ENCODE assay signal across 8 mouse cellular contexts in genomic region chr10:37357304-37358060, GRCm38 (mm10).
DNase-seq lines count a peak whose midpoint lies in the region; ATAC-seq lines count a peak whose summit lies in the region.

No protein-coding gene starts in this region.

- no peaks in the 10 kb centered on the region for H3K27me3 ChIP-seq in kidney, embryonic 15.5 days
- no peaks in the 10 kb centered on the region for H3K27me3 ChIP-seq in hindbrain, embryonic 13.5 days
- no peaks in the 10 kb centered on the region for H3K27me3 ChIP-seq in limb, embryonic 12.5 days
- no peaks in the 10 kb centered on the region for H3K27me3 ChIP-seq in stomach, embryonic 14.5 days (ENCODE audit: control insufficient read depth, insufficient read depth, low read length)

- peaks cover 8% of the 10 kb centered on the region; the same call in 1 of the 2 replicates for H3K4me1 ChIP-seq in kidney, embryonic 15.5 days
- peaks cover 9% of the 10 kb centered on the region for H3K4me1 ChIP-seq in hindbrain, embryonic 13.5 days (replicated peaks)
- peaks cover 22% of the 10 kb centered on the region for H3K4me1 ChIP-seq in limb, embryonic 12.5 days (replicated peaks)
- peaks cover 20% of the 10 kb centered on the region for H3K4me1 ChIP-seq in stomach, embryonic 14.5 days (ENCODE audit: control insufficient read depth, insufficient read depth, low read length)

- H3K9ac ChIP-seq in kidney, embryonic 15.5 days, result no peak overlapping the region
- H3K9ac ChIP-seq in hindbrain, embryonic 13.5 days, result no peak overlapping the region
- no peak overlapping the region for H3K9ac ChIP-seq in limb, embryonic 12.5 days (replicated peaks)
- H3K9ac ChIP-seq in stomach, embryonic 14.5 days (replicated peaks; ENCODE audit: low read depth, low read length), result no peak overlapping the region

- peak overlapping the region; percentile 29 for H3K27ac ChIP-seq in kidney, embryonic 15.5 days
- H3K27ac ChIP-seq in hindbrain, embryonic 13.5 days, result 0 out of 2 replicates have a peak overlapping the region, but pooled peaks have one; percentile 20
- peak overlapping the region; percentile 75; the same call in 1 of the 2 replicates for H3K27ac ChIP-seq in limb, embryonic 12.5 days
- H3K27ac ChIP-seq in stomach, embryonic 14.5 days (ENCODE audit: low read length), result peak overlapping the region; percentile 58; the same call in 1 of the 2 replicates

- no peaks in the 10 kb centered on the region for H3K36me3 ChIP-seq in kidney, embryonic 15.5 days
- no peaks in the 10 kb centered on the region for H3K36me3 ChIP-seq in hindbrain, embryonic 13.5 days
- H3K36me3 ChIP-seq in limb, embryonic 12.5 days, result no peaks in the 10 kb centered on the region
- no peaks in the 10 kb centered on the region for H3K36me3 ChIP-seq in stomach, embryonic 14.5 days (ENCODE audit: control insufficient read depth, insufficient read depth, low read length)

- 64% methylated on average over 6 of the region's 6 CpGs for WGBS in kidney, embryonic 15.5 days
- 65% methylated on average over 6 of the region's 6 CpGs for WGBS in hindbrain, embryonic 13.5 days
- WGBS in limb, embryonic 12.5 days, result 61% methylated on average over 6 of the region's 6 CpGs
- 34% methylated on average over 6 of the region's 6 CpGs for WGBS in stomach, embryonic 14.5 days

- ATAC-seq in kidney, embryonic 15.5 days (replicated peaks; ENCODE audit: low FRiP score), result peak; percentile 73
- peak; percentile 83 for ATAC-seq in hindbrain, embryonic 13.5 days (ENCODE audit: low FRiP score)
- ATAC-seq in limb, embryonic 12.5 days (ENCODE audit: insufficient number of reproducible peaks, insufficient read depth, low FRiP score, low TSS enrichment, low read depth), result no peak; the same call in 1 of the 2 replicates
- ATAC-seq in stomach, embryonic 14.5 days (ENCODE audit: insufficient number of reproducible peaks, insufficient read depth, low FRiP score, low read depth), result peak; percentile 69; the same call in 1 of the 2 replicates

- no peak overlapping the region for H3K4me2 ChIP-seq in kidney, embryonic 15.5 days
- H3K4me2 ChIP-seq in hindbrain, embryonic 13.5 days, result no peak overlapping the region
- H3K4me2 ChIP-seq in limb, embryonic 12.5 days, result no peak overlapping the region
- no peak overlapping the region for H3K4me2 ChIP-seq in stomach, embryonic 14.5 days (replicated peaks; ENCODE audit: low read depth, low read length)

- no peaks in the 10 kb centered on the region for H3K9me3 ChIP-seq in kidney, embryonic 15.5 days (replicated peaks)
- no peaks in the 10 kb centered on the region for H3K9me3 ChIP-seq in hindbrain, embryonic 13.5 days
- no peaks in the 10 kb centered on the region for H3K9me3 ChIP-seq in limb, embryonic 12.5 days
- no peaks in the 10 kb centered on the region for H3K9me3 ChIP-seq in stomach, embryonic 14.5 days (ENCODE audit: control insufficient read depth, low read depth, low read length)

- no peak overlapping the region for H3K4me3 ChIP-seq in kidney, embryonic 15.5 days (replicated peaks)
- no peak overlapping the region for H3K4me3 ChIP-seq in hindbrain, embryonic 13.5 days
- H3K4me3 ChIP-seq in limb, embryonic 12.5 days (replicated peaks), result no peak overlapping the region
- no peak overlapping the region for H3K4me3 ChIP-seq in stomach, embryonic 14.5 days (ENCODE audit: low read depth, low read length)

- no peak for DNase-seq in kidney, postnatal 25 days
- DNase-seq in cerebellum, postnatal 14 days, result peak; percentile 72 to 74
- no peak for DNase-seq in B cell, adult 2 months
- no peak for DNase-seq in urinary bladder, postnatal 14 days (ENCODE audit: low spot score)

Comparison
In these comparisons a context has a peak if more than half of its experiments do, and no peak if none do; other contexts are left out.
1. H3K27ac ChIP-seq: peak in every context shown above with its lines; median percentile 75 in limb, embryonic 12.5 days; 58 in stomach, embryonic 14.5 days; 29 in kidney, embryonic 15.5 days; 20 in hindbrain, embryonic 13.5 days.
2. DNase-seq: peak in cerebellum, postnatal 14 days (2 of 2); none in kidney, postnatal 25 days (0 of 2), B cell, adult 2 months (0 of 2) and urinary bladder, postnatal 14 days (single experiment).